In the genomic region with DNA sequence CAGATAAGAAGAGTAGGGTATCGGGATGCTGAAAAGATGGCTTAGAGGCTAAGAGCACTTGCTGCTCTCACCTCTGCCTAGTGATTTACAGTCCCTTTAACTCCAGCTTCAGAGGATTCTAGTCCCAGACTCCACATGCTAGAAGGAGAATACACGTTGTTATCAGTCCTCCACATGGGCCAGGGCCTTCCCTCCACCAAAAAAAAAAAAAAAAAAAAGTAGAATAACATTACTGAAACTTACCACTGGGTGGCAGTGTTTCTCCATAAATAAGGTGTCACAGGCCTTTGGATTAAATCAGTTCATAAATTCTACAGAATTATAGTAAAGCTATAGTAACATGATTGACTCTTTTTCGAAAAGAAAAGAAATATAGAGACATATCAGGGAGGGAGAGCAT, we compare ENCODE assay signal across 9 mouse cellular contexts. TPM values are rescaled to one million over a fixed set of nuclear protein-coding genes. Genes with fewer than 3 reads are reported as not detected.
A peak's percentile ranks its signal among the peaks of the same experiment; 100 is the strongest.
DNase-seq lines count a peak whose midpoint lies in the region; ATAC-seq and TF ChIP-seq lines count a peak whose summit lies in the region.
"Had no signal": no experiment of that assay in that cellular context is flagged by ENCODE, and none has a peak within 500 bp of the region (broad histone marks: within the 10 kb centered on the region; RNA-seq: fewer than 3 reads in every experiment).

No protein-coding gene starts in this region.

- H3K9me3 ChIP-seq in lung, postnatal 0 days (ENCODE audit: low read length), result no peaks in the 10 kb centered on the region
- H3K9me3 ChIP-seq in neural tube, embryonic 11.5 days (ENCODE audit: control insufficient read depth, low read length), result no peaks in the 10 kb centered on the region
- H3K9me3 ChIP-seq: neural tube, embryonic 12.5 days had no signal

- H3K4me1 ChIP-seq in lung, postnatal 0 days (ENCODE audit: insufficient read depth, low read depth, low read length), result no peaks in the 10 kb centered on the region
- no peaks in the 10 kb centered on the region for H3K4me1 ChIP-seq in neural tube, embryonic 11.5 days (ENCODE audit: control insufficient read depth, insufficient read depth, low read length)

- TF ChIP-seq EP300 in lung, postnatal 0 days (IDR thresholded peaks at IDR 0.05), result no peak

- H3K4me2 ChIP-seq in lung, postnatal 0 days (replicated peaks; ENCODE audit: low read depth, low read length), result no peak overlapping the region
- no peak overlapping the region for H3K4me2 ChIP-seq in neural tube, embryonic 11.5 days (ENCODE audit: low read depth)
- H3K4me2 ChIP-seq: neural tube, embryonic 12.5 days had no signal

- ATAC-seq in lung, postnatal 0 days, result no peak
- no peak for ATAC-seq in neural tube, embryonic 11.5 days (ENCODE audit: insufficient read depth, low FRiP score, low TSS enrichment)
- ATAC-seq in inflammation-experienced regulatory T-cells, adult 6 months, result no peak

- H3K27me3 ChIP-seq in lung, postnatal 0 days (replicated peaks; ENCODE audit: insufficient read depth, low read length), result no peaks in the 10 kb centered on the region
- no peaks in the 10 kb centered on the region for H3K27me3 ChIP-seq in neural tube, embryonic 11.5 days (ENCODE audit: control insufficient read depth, insufficient read depth, low read length)
- H3K27me3 ChIP-seq: neural tube, embryonic 12.5 days had no signal

- H3K9ac ChIP-seq in lung, postnatal 0 days (replicated peaks; ENCODE audit: low read depth), result no peak overlapping the region
- no peak overlapping the region for H3K9ac ChIP-seq in neural tube, embryonic 11.5 days (ENCODE audit: low read length)
- H3K9ac ChIP-seq: neural tube, embryonic 12.5 days had no signal

- H3K4me3 ChIP-seq in lung, postnatal 0 days (ENCODE audit: low read depth, low read length), result no peak overlapping the region
- H3K4me3 ChIP-seq in neural tube, embryonic 11.5 days (ENCODE audit: low read depth, low read length), result no peak overlapping the region
- H3K4me3 ChIP-seq: neural tube, embryonic 12.5 days had no signal

- 33% methylated on average over 3 of the region's 3 CpGs for WGBS in lung, postnatal 0 days
- WGBS in neural tube, embryonic 11.5 days, result 29% methylated on average over 3 of the region's 3 CpGs

- H3K36me3 ChIP-seq in lung, postnatal 0 days (ENCODE audit: insufficient read depth, low read length), result no peaks in the 10 kb centered on the region
- H3K36me3 ChIP-seq in neural tube, embryonic 11.5 days (ENCODE audit: control insufficient read depth, insufficient read depth, low read length), result no peaks in the 10 kb centered on the region
- H3K36me3 ChIP-seq: neural tube, embryonic 12.5 days had no signal

- DNase-seq in cerebellum, postnatal 10 days, result peak; percentile 33 to 70
- DNase-seq in cerebellum, adult 11 months, result no peak
- DNase-seq in lung, postnatal 0 days (ENCODE audit: low spot score), result peak; percentile 73
- DNase-seq in lung, postnatal 4 days, result no peak
- DNase-seq in embryo, embryonic 9.5 days (ENCODE audit: extremely low spot score), result peak; percentile 51
- peak; percentile 19 for DNase-seq in neural tube, embryonic 11.5 days (ENCODE audit: low spot score)
- DNase-seq in cerebellum, adult 11-12 months, result no peak

- TF ChIP-seq CTCF in lung, postnatal 0 days (IDR thresholded peaks at IDR 0.05), result peak; percentile 71

- no peak overlapping the region for H3K27ac ChIP-seq in lung, postnatal 0 days (ENCODE audit: low read length)
- no peak overlapping the region for H3K27ac ChIP-seq in neural tube, embryonic 11.5 days (ENCODE audit: low read depth, low read length)
- H3K27ac ChIP-seq: neural tube, embryonic 12.5 days had no signal

RNA-seq across cellular contexts. Expression of a gene that starts 2.3 kb away (rescaled TPM):
- 3.2 and 3.5 TPM in 2 replicates for polyA plus RNA-seq in lung, postnatal 0 days (2015; fragmentation: Nextera tagmentation; extraction: Ambion mirVana)
- 37.9 and 43.6 TPM in 2 replicates for polyA plus RNA-seq in neural tube, embryonic 11.5 days (2014; fragmentation: Nextera tagmentation; extraction: Ambion mirVana)
- 10 to 100 TPM in 1 of 3 experiments, 1 to 10 TPM in 2; 2.4 to 30.1 (median 2.6) TPM for polyA plus RNA-seq in inflammation-experienced regulatory T-cells, adult 6 months (2017; shearing (Covaris generic))

RNA-seq across cellular contexts. Expression of a gene that starts 21.2 kb away (rescaled TPM):
- 5.6 and 6.1 TPM in 2 replicates for polyA plus RNA-seq in lung, postnatal 0 days (2015; fragmentation: Nextera tagmentation; extraction: Ambion mirVana)
- polyA plus RNA-seq in neural tube, embryonic 11.5 days (2014; fragmentation: Nextera tagmentation; extraction: Ambion mirVana), result 3.4 TPM in 2 replicates
- under 1 TPM in 2 of 3 experiments, not detected in 1; 0.16 to 0.27 TPM for polyA plus RNA-seq in inflammation-experienced regulatory T-cells, adult 6 months (2017; shearing (Covaris generic))

RNA-seq across cellular contexts. Expression of a gene that starts 55.2 kb away (rescaled TPM):
- 2.6 and 3.0 TPM in 2 replicates for polyA plus RNA-seq in lung, postnatal 0 days (2015; fragmentation: Nextera tagmentation; extraction: Ambion mirVana)
- polyA plus RNA-seq in neural tube, embryonic 11.5 days (2014; fragmentation: Nextera tagmentation; extraction: Ambion mirVana), result 1.8 and 1.9 TPM in 2 replicates
- under 1 TPM; 0.51 to 0.66 (median 0.58) TPM for polyA plus RNA-seq in inflammation-experienced regulatory T-cells, adult 6 months (2017; shearing (Covaris generic))

Comparison
In these comparisons a context has a peak if more than half of its experiments do, and no peak if none do; other contexts are left out.
1. DNase-seq: peak in cerebellum, postnatal 10 days (2 of 2), lung, postnatal 0 days (single experiment), embryo, embryonic 9.5 days (single experiment) and neural tube, embryonic 11.5 days (single experiment); none in cerebellum, adult 11 months (single experiment), lung, postnatal 4 days (0 of 2) and cerebellum, adult 11-12 months (single experiment).